Mouse (Mus musculus) retina, embryonic 14.5 days (tissue): ENCODE data around the gene Nbas.

Experiments used
- DNase-seq: peaks from one replicate; pipeline ENCODE4 v3.0.0-alpha.2; 2015; ENCODE audit warnings: low spot score

Nbas gene

DNA sequence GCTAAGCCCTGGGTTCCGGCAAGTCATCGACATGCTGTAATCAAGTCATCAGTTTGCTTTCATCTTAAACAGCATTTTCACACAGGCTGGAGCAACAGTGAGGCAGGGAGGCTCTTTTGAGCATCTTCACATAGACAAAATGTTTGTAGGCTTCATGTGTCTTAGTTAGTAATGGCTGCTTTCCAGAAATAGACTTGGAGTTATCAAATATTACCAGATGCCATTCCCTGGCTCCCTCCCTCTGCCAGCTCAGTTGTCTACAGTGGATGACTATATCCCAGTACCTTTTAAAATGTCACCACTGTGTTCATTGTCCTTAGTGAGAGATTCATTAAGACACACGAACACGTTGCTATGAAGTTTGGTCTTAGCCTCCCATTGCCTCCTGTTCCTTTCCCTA is 270.2 kb downstream of the Nbas start:
- DNase-seq: no peak

DNA sequence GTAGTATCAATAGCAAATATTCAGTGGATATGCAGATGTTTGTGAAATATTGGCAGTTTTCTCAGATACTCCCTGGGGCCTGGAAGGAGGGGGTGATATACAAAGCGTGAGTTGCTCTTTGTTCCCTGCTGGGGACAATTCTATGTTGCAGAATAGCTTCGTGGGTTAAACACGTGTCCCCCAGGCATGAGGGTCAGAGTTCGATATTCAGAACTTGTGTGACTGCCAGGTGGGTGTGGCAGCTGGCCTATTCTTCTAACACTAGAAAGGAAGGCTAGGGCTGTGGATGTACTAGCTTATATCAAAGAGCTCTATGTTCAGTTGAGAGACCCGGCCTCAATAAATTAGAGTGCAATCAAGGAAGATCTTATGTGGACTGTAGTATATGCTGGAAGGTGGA is 274.9 kb downstream of the Nbas start:
- no peak for DNase-seq

DNA sequence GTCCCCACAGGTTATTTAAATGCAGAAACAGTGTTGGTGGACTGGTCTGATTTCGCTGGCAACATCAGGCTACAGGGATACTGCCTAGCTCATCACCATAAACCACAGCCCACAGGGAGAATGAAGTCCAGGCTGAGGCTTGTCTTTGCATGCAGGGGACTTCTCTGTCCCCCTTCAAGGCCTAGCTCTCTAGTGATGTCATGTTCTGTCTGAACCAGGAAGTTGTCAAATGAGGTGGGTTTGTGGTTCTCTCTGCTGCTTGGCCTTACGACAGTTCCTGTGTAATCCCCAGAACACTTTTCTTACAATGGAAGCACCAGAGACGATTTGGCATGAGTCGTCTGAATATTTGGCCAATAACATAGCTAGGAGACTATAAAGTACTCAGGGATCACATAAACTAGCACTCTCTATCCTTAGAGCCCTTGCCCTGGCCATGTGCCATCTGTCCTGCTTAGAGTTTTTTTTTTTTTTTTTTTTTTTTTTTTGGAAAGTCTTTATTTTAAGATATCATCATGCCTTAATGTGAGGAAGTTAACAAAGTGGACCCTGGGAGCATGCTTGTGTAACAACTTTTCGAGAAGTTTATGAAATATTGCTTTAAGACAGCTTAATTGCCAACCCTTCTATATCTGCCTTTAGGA is 294.8 kb downstream of the Nbas start:
- DNase-seq: no peak

DNA sequence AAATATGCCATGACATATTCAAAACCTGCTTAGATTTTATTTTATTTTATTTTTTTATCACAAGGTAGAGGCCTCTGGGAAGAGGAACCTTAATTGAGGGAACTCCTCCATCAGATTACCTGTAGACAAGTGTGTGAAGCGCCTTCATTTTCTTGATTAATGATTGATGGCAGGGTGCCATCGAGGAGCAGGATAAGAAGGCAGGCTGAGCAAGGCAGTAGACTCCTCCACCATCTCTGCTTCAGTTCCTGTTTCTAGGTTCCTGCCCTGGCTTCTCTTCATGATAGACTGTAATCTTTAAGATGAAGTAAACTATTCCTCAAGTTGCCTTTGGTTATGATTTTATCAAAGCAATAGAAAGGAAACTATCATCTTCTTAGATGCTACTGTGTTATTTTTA is 295.4 kb downstream of the Nbas start:
- no peak for DNase-seq

DNA sequence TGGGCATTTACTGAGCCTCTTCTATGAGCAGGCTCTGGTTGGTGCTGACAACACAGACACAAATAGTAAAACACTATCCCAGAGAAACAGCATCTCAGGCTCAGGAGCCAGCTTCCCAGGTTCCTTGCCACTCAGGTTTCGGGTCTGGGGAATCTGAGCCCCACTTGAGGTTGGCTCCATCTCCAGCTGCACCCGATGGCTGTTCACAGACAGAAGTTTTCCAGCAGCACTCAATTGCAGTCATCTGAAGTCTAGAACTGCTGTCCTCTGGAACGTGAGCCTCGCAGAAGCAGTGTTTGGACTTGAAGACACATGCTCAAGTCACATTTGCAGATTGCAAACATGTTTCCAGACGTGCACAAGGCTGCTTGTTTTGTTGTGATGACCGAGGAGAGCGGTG is 297.5 kb downstream of the Nbas start:
- DNase-seq: no peak

DNA sequence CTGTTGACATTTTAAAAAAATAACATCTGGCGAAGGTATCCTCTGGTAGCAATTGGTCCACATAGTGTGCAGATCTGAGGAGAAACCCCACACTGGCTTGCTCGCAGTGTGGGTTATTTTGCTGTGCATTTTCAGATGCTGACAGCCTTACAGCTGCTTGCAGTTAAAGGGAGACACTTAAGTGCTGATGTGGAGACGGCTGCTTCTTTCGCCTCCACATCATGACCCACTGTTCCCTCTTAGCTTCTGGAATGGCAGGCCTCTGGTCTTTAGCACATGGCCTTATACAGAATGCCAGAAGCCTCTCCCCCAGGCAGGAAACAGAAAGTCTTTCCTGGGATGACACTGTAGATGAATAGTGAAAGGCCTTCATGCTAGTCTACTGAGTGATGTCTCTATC is 306.2 kb downstream of the Nbas start:
- DNase-seq: no peak

DNA sequence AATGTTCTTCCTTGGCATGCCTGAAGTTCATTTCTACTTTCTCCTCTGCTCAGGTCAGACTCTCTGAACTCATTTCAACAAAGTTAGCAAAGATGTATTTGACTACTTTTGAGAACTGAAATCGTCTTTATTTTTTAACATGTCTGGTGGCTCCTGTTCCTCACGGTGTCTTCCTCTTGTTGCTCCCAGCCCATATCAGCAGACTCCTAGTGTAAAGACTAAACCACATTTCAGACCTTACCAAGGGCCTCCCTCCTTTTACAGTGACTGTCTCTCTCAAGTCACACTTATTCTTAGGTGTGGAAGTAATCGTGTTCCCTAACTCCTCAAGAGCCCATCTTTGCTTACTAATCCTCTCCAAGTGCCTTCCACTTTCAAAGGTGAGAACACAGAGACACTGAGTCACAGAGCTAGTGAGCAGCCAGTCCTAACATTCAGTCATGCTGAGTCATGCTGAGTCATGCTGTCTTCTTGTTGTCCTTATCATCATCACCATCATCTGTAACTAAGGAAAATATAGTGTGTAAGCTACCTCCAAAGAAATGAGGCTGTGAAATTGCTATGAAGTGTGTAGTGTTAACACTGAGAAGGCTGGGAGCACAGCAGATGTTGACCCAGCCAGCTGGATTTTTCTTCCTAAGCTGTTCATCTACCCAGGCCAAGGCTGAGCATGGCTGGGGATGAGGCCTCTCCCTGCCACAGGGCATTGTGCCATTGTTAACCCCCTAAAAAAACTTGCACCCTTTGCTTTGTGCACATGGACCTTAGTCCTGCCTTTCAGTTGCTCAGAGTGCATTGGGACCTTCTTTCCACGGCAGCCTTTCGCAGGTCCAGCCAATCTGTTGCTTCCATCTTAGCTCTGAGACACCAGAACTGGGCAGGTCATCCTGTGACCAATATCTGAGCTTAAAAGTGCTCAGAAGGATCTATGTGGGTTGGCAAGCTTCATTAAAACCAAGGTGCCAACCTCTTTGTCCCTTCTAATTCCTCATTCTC is 307.0 kb downstream of the Nbas start:
- DNase-seq: no peak

DNA sequence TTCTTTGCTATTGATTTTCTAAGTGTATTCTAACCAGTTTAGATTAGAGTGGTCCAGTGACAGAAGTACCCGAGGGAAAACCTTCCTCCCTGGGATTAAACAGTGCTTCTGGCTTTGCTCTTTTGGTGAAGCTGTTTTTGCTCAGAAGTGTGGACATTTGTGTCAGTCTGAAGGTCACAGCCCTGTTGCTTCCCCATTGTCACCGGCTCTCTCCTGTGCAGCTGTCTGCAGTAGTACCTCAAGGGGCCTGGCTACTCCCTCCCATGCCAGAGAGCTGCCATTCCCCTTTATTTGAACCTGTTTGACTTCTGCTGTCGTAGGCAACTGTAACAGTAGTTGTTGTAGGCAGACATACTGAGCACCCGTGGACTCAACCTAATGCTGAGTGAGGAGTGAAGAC is 307.8 kb downstream of the Nbas start:
- no peak for DNase-seq

DNA sequence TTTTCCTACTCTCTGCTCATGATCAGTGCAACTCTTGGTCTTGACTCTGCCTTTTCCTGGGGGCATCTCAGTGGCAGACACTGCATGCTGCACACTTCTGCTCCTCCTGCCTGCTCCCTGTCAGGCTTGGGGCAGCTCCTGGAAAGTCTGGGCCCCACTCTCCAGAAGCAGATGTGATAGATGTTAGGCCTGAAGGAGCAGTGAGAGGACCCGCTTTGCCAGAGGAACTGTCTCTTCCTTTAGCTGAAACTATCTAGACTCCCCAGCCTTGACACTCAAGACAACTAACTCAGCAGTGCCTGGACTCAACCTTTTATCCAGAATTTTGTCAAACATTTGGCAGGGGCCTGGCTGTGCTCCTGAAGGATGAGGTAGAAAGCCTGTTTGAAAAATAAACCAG is 311.9 kb downstream of the Nbas start:
- DNase-seq: no peak

DNA sequence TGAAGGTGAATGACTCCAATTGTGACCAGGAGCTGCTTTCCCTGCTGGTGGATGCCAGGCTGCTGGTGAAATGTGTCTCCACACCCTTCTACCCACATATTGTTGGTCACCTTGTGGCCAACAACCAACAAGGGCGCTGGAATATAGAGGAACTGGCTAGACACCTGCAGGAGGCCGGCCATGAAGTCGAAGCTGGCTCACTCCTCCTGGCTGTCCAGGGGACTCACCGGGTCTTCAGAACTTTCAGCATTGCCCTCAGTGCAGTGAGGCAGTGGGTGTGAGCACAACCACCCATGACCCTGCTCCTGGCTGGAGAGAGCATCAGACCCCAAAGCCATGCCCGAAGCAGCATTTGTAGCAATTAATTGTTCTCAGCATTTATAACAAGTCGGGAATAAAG is 314.5 kb downstream of the Nbas start:
- DNase-seq: no peak

DNA sequence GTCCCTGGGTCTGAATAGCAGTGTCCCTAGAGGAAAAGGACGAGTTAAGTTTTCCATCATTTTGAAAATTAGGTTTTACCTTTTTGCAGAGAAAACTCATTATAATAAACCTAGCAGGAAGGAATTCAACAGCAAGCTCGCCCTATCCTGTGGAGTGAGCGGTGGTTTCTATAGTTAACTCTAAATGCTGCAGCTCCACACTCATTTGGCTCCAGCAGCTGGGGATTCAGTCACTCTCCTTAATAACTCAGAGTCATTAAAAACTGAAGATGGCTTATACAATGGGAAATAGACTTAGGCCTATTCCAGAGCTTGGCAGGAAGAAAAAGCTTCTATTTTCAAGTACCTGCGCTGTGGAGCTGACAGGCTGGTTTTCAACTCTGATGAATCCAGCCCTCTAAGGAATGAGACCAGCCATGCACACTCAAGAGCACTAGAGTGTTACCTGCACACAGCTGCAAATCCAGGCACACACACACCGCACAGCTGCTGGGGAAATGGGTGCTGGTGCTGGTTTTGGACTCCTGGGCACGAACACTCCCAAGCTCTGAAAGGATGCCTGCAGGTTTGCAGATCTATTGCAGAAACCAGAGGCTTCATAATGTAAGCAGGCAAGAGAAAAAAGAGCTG is 316.7 kb downstream of the Nbas start:
- DNase-seq: no peak

DNA sequence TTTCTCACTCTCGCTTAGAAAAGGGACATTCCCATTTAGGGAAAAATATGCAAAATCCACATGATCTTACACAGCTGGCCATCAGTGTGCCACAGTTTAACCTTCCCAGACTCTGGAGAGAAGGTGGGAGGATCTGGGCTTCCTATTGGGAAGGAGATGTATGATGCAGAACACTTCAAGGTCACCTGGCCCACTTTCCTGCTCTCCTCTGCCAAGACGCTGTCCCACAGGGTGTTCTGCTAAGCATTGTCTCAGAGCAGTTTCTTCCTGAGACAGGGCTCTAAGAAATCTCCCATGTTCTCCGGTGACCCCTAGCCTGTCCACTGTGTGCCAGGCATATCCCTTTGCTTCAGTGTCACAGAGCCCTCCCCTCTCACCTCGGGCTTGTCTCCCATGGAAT is 318.7 kb downstream of the Nbas start:
- no peak for DNase-seq

DNA sequence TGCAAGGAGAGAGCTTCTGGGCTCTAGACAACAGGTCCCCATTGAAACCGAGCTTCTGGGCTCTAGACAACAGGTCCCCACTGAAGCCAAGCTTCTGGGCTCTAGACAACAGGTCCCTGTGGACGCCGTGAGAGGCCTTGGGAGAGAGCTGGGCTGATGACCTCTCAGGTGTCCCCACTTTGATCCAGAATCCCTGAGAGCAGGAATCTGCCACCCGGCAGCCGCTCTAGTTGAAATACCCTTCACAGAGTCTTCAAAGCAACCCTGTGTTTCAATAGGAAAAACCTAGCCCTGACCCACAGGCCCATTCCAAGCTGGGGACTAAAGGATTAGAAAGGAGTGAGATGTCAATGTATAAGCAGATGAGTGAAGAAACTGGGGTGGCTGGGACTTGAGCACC is 320.1 kb downstream of the Nbas start:
- DNase-seq: no peak

DNA sequence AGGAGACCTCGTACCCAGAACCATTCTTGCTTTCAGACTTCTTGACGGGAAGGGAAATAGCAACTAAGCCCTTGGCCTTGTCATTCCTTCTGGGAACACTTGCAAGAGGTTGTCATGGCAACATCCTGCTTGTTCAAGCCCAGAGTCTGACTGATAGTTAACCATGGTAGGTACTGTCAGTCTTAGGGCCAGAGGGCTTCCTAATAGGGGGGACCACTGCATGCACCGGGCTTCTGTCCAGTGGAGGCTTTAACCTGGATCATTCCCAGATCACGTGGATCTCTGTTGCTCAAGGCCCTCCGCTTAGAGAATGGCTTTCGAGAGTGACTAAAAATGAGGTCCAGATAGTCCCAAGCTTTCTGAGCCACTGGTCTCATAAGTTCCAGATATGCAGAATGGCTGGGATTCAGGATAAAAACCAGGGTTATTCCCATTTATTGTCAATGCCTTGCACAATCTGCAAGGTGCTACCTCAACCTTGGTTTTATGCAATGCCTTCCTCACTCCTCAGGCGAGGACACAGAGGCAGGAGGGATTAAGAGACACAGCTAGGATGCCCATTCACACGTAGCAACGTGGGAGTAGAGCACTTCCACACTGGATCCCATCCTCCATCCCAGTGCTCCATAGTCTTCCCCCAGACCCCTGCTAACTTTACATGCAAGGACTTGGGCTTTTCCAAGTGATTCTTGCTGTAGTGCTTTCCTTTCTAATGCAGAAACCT is 326.0 kb downstream of the Nbas start:
- DNase-seq: no peak

DNA sequence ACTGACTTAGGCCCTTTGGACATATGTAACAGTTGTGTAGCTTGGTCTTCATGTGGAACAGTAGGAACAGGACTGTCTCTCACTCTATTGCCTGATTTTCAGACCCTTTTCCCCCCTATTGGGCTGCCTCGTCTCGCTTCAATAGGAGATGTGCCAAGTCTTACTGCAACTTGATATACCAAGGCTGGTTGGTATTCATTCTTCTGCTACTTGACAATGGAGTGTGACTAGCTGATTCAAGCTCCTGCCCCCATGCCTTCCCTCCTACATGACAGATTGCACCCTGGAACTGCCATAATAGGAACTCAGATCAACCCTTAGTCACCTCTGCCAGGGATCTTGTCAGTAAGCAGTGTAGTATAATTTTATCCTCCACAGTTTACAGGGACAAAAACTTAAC is 328.1 kb downstream of the Nbas start:
- no peak for DNase-seq

DNA sequence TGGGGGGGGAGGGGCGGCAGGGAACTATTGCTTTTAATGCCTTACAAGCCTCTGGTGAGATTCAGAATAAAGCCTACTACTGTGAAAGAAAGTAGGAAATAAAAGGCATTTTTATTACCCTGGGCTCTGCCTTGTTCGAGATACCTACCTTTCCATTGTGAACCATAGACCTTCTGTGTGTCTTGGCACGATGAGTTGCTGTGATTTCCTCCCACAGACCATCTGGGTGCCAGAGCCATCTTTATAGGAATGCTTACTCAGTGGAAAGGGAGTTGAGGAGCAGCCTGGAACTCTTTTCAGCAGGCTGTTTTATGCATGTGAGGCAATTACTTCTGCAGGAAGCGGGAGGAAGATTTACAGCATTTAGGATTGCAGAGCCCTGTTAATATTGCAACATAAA is 329.6 kb downstream of the Nbas start:
- DNase-seq: no peak

DNA sequence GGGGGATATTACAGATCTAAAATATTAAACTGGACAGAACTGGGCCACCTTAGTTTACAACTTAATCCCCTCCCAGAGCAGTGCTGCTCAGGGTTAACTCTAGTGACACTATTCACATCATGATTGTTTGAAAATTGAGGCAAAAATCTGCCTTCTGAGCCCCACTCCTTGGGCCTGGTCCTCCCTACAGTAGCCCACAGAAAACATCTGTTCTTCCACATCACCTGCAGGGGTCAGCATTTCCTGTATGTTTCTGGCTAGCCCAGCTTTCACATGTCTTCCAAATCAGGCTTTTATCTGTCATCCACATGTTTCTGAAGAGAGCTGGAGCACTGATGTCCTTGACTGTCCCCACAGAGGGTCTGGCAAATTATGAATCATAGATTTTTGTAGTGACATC is 333.5 kb downstream of the Nbas start:
- DNase-seq: peak; percentile 69

DNA sequence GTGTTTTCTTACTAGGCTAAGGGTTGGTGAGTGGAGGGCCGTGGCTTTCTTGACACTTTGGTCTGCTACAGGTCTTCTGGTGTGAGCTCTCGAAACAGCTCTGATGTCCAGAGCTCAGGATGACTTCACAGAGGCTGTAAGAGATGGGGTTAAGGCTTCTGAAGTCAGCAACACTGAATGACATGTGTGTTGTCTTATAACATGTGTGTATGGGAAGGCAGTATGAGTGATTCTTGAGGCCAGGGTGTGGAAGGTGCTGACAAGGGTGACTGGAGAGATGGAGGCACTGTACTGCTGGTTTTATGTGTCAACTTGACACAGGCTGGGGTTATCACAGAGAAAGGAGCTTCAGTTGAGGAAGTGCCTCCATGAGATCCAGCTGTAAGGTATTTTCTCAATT is 338.1 kb downstream of the Nbas start:
- DNase-seq: no peak

DNA sequence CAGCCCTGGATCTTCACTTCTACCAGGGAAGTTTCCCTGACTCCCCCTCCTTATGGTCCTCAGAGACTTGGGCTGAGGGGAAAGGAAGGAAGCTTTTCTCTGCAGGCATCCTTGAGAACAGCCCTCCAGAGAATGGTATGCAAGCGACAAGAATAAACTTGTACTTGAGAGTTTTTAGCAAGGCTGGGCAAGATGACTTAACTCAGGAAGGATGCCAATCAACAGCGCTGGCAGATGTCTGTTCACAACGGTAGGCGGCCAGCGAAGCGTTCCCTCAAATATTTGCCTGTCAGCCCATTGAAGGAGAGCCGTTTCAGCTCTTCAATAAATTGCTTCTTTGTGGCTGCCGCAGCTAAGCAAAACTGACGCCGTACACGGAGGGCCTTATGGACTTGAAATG is 340.1 kb downstream of the Nbas start:
- DNase-seq: no peak

DNA sequence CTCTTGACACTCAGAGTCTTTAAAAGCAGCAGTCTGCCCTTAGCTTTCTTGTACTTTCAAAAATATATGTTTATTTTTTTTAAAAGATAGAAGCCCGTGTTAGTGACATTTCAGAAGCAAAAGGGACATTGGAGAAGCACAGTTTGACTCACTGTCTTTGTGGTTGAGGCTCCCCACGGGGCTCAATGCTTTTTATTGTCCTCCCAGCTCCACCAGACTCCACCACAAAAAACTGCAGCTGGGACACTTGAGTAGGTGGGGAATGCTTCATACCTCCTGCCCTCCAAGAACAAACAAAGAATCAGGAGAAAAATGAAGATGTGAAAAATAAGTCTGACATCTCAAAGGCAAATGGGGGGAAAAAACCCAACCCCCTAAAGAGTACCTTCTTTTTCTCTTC is 344.1 kb downstream of the Nbas start:
- DNase-seq: no peak

DNA sequence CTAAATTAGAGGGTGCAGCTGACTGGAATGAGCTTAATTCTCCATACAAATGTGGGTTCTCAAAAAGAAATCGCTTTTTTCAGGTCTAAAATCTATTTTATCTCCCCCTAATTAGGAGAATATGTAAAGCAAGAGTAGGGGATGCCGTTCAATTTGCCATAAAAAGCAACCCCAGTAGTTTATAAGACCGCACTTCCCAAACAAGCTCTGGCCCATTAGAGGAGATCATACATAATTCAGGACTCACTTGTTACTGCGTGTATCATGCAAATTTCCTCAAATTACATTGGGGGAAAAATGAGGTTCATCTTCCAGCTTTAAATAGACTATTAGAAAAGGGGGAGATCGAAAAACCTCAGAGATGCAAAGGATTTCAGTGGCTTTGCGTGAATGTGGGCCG is 346.7 kb downstream of the Nbas start:
- no peak for DNase-seq

DNA sequence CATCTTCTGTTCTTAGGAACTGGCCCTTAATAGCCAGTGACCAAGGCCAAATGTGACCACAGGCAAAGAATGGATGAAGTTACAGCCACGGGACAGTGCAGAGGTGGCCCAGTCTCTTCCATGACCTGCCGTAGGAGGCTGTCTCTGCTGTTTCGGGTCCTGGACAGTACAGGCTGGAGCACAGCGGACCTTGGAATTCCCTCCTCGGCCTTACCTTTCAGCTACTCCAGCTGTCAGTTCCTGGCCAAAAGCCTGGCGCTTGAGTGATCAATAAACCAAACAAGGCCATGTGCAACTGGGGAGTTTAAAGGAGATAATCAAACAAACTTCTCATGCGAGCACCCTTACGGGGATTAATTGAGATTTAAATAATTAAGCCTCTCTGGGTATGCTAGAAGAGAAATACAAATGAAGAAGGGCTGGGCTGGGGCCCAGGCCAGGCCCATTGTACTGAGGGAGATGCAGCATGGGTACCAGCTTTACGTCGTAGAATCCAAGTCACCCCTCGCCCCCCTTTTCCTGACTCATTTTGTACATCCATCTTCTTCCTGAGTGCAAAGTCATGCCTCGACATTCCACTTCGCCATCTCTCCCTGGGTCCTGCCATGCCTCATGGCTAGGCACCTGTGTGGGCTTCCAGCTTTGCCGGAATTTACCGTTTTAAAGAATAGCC is 353.4 kb downstream of the Nbas start:
- no peak for DNase-seq
